Mouse (Mus musculus): ENCODE results near the gene Celf2. TPM values are rescaled to one million over a fixed set of nuclear protein-coding genes. Genes with fewer than 3 reads are reported as not detected.

Gene Celf2
- polyA plus RNA-seq, 1 experiment: 68.8 TPM

DNA sequence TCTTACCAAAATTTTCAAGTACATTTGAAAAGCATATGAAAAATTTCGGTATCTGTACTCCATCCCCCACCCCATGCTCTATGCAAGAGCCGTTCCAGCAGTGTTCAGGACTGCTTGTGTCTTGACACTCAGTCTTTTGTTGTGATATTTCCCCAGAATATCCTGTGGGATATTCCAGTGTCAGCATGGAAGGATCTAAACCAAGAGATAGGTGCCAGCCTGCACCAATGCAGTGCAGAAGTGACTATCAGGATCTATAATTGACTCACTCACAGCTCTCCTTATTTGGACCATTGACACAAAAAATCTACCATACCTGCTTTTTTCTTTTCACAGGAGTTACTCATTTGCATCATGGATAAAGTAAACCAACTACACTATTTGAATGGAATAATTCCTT, 116.9 kb downstream of the Celf2 start:
- no peak for DNase-seq (ENCODE audit: low read depth)

DNA sequence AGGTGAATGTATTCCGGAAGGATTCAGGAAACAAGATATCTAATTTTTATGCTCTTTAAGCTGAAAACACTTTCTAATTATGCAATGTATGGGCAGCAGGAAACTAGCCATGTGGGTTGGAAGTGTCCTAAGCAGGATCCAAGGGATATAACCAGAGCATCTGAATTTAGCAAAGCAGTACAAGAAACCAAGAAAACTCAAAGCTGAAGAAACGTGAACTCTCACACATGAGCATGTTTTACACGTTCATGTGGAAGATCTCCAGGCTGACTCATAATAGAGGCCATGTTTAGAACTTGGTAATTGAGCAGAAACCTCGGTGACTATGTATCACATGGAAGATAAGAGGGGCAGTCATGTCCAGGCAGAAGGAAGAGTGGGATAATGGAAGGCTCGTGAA, 120.1 kb downstream of the Celf2 start:
- no peak for DNase-seq (ENCODE audit: low read depth)

DNA sequence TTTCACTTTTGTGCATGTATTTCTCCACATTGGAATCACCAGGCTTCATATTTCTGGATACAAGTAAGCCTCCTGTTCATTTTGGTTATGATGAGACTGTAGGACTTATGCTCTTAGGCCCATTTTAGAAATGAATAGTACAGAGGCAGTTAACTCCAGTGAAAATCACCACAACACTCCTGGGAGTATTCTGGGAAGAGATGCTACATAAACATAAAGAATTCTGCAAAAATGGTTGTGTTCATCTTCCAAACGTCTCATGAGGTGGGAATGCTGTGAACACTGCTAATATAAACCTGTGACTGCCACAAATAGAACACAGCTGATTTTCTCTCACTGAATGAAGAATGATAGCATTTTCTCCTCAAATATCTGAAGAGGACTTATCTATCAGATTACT, 130.6 kb downstream of the Celf2 start:
- DNase-seq (ENCODE audit: low read depth): no peak

DNA sequence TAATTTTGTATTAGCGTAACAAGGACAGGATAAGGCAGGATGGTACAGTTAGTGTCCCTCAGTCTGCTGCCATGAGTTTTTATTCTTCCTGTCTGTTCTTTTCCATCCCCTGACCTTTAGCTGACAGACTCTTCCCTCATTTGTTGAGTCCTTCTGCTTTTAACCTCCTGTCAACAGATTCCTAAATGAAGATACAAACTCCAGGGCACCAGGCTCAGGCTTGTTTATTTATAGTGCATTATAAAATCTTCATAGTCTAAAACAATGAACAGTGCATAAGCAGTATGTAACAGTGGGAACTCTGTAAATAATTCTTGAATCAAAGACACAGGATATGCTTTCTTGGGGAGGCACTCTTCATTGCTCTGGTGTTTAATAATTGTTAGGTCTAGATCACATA, 131.5 kb downstream of the Celf2 start:
- DNase-seq (ENCODE audit: low read depth): no peak

DNA sequence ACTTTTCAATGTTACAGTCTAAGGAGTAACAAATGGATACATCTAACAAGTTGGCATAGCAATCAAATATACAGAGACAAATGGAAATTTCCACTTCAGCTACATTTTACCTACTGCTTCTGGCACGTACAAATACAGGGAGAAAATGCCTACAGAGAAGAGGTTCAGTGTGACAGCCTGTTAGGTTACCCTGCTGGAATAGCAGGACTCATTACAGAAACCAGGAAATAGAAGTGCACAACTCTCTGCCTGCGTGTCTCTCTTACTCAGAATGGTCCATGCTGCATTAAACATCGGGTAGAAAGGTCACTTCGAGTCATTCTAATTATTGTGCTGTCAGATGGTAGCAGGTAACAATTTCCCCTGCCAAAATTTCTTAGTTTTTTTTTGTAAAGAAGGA, 141.6 kb downstream of the Celf2 start:
- DNase-seq (ENCODE audit: low read depth): no peak

DNA sequence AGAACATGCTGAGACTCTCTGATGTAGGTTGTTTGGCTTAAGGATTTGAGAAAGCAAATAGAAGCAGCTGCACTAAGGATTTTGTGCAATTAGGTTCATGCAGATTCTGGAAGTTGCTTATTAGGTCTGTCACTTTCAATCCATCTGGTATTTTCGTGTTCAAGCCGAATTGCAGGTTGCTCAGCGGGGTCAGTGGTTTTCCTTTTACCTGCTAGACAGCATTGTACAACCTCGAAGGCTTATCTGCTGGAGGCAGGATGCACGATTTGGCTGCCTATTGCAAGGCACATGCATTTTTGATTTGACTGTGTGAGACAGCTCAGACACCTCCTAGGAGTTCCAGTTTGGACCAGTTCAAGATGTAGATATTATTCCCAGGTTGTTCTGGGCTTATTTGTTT, 149.8 kb downstream of the Celf2 start:
- no peak for DNase-seq (ENCODE audit: low read depth)

DNA sequence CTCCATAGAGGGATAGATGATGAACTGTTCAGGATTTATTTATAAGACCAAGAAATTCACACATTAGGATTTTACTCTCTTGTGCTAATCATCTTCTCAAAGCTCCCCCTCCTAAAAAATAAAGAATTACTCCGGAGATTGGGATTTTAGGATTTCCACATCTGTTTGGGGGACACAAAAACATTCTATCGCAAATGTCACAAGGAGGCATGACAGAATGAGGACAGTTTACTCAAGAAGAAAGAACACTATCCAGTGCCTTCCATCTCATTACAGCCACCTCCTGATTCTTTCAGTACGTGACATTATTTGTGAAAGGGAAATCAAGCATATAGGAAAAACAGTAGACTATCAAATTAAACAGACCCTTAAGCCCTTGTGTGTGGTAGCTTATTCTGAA, 150.5 kb downstream of the Celf2 start:
- DNase-seq (ENCODE audit: low read depth): no peak

DNA sequence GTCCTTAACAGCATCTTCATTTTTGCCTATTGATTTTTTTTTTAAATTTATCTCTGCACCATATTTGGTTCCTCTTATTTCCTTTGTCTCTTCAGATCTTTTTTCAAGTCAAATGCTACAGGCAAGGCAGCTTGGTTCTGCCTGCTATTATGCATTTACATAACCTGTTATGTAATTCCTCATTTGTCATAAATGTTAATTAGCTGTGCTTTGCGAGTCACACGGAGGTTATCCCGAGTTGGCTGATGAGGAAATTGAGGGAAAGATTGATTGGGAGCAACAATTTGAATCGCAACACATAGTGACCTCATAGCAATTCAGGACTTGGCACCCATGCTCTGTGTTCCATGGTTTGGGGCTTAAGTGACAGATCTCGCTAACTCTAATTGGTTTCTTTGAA, 158.1 kb downstream of the Celf2 start:
- DNase-seq (ENCODE audit: low read depth): no peak

DNA sequence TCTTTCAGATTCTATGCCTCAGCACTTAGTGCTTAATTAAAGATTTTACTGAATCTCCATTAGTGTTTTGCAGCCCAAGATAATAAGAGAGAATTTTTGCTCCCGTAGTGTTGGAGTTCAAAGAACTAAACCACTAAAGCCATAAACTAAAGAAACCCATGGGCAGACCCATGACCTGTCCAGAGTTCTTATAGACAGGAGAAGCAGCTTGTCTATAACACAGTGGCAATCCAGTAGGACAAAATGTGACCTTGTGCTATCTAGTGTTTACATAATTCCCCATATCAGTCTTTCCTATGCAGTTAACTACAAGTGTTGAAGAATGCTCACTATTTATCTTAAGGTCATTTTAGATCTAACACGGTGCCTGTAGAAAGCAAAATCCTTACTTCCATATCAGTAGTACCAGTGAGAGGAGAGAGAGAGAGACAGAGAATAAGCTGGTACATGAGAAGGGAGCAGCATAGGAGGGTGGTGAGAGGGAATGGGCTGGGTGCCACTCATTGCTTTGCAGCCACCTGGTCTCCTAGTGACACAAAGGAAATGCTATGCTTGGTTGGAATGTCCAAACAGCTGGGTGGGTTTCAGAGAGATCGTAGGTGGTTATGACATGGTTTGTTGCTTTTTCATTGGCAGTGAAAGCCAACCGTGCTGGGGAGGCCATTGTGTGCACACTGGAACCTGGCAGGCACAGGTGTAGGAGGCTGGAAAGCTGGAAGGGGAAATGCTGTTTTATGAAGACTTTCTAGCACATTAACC, 162.5 kb downstream of the Celf2 start:
- DNase-seq (ENCODE audit: low read depth): no peak

DNA sequence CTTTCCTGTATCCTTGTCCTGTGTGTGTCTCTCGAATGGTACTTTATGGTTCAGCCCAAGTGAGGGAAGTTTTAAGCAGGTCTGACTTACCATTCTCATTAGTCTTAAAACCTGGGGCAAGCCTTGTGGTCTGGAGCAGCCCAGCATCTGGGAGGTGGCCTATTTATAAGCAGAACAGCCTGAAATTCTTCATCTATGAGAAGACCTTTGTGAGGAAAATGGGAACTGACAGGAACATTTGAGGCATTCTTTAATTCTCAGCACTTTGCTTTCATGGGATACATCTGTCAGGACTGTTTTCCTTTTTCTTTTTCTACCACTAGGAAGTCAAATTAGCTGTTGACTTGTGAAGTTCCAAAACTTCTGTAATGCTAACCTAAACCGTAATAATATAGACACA, 164.4 kb downstream of the Celf2 start:
- DNase-seq (ENCODE audit: low read depth): no peak

DNA sequence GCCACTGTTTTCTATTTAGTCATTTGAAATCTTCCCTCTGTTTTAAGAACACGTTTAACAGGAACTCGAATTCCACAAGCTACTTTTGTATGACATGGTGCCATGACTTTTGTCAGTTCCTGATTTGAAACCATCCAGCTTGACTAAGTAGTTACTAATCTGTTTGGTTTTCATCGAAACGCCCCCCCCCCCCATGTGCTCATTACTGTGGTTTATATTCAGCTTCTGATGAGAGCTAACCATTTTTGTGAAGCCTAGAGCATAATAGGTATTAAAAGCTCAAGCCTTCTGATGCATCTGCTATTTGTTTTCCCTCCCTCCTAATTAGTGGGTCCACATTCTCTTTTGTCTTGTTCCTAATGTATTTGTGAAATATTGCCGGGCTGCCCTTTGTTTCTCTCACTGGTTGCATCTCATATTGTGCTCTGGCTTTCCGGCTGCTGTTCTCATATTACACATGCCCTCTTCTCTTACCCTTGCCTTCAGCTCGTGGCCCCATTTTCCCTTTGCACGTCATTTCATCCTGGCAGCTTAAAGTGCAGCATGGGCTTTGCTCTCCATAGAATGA, 166.4 kb downstream of the Celf2 start:
- DNase-seq (ENCODE audit: low read depth): no peak

DNA sequence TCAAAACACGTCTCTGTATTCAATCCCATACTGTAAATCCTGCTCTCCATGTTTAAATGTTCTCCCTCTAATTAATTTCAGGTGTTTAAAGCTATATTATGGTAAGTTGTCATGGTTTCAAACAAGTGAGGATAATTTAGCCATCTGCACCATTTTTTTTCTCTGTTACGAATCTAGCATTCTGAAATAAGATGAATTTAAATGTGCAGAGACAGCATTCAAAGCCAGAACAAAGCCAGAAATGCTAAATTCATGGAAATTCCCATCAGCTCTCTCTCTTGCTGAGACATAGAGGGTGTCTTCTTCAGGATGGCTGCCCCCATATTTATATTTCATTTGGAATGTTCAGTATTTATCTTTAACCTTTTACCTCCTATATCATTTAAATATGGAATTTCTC, 174.5 kb downstream of the Celf2 start:
- no peak for DNase-seq (ENCODE audit: low read depth)

DNA sequence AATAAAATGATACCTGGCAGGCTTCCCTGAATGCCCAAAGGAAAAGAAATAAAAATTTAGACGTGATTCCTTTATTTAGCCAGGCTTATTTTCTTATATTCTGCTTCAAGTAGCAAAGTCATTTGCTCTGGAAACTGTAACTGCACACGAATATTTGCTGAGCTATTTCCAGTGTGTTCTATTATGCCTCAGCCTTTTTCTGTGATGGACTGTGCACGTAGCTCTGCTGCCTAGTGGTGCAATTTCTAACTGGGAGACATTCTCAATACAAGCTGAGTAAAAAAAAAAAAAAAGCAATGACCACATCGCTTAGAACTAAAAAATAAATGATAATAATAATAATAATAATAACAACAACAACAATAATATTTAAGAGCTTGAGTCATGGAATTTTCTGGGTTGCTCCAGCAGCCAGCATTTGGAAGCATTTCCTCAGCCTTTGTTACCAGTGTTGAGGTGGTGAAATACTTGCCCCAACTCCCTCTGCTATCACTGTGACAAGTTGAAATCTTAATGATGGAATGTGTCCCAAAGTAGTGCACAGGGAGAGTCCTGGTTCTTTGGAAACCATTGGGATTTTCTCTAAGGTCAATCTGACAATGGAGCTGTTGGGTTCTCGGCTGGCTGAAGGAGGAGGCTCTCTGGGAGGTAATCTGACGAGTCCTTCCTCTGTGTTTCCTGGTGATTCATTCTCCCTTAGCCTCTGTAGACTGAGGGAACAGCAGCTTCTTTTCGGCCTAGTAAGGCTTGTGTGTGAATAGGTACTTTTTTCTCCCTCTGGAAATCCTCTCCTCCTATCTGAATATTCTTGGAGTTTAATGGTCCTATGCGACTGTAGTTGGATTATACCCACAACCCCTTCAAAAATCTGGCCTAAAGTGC, 181.1 kb downstream of the Celf2 start:
- no peak for DNase-seq (ENCODE audit: low read depth)

DNA sequence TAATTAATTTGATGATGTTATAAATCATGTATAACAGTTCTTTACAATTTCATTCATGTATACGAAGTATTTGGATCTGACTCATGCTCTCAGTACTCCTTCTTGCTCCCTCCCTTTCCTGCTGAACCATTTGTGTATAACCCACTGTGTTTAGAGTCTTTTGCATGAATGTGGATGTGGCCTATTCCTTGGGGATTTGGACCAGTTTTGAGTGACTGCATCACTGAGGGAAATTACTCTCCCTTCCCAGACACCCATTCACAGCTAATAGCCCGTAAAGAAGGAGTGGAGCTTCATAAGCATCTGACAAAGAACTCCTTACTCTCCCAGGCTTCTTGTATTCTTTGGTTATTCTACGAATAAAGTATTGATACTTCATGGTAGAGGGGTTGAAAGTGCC, 189.6 kb downstream of the Celf2 start:
- DNase-seq (ENCODE audit: low read depth): no peak

DNA sequence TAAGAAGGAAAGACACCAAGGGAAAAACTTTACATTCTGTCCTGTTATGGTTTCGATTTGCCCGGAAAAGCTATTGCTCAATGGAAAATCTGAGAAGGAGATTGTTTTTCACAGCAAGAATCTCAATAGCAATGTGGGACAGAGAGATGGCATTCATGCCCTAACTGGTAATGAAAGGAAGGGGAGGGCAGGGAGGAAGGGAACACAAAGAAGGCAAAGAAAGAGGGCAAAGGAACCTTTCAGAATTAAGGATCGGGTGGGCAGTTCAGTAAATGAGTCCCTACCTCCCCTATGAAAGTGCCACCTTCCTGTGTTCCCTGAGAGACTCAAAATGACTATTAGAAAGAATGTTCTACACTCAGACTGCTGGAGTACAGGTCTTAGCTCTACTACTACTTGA, 197.6 kb downstream of the Celf2 start:
- DNase-seq (ENCODE audit: low read depth): no peak

DNA sequence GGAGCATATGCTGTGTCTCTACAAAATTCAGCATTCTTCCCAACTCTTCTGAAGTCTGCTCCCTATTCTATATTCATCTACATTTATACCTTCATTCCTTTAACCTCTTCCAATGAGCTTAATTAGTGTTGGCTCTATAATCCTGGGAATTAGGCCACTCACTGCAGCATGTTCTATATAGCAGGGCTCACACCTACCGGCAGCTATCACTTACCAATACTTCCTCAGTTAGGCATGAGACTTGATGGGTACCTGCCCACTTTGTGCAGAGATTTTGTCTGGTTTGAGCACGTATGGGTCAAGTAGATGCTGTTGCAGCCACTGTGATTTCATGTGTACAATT, 198.6 kb downstream of the Celf2 start:
- no peak for DNase-seq (ENCODE audit: low read depth)

DNA sequence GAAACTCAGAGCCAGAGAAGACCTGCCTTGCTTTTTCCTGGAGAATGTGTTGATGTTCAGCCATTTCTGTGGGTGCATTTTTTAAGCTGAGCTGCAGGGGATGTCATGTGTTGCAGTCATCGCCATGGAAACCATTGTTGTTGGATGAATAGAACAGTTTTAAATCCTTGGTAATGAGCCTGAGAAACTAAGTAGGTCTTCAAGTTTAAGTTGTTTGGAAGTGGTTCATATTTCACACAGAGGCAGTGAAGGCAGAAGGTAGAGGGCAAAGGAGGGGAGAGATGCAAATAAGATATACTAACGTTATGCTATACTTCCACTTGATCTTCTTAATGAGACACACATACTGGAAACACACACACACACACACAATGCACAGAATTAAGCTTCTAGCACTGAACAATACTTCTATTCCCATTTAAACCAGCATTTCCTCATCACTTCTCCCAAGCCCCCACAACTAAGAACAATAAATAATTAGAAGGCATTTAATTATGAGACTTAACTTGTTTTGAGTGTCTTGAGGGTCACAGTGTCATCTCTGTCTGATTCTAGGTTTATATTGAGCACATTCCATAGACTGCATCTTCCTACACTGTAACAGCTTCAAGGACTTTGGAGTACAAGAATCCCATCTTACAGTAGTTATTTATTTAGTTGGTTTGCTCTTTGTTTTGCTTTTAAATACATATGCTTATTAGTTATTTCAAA, 199.1 kb downstream of the Celf2 start:
- DNase-seq (ENCODE audit: low read depth): no peak

DNA sequence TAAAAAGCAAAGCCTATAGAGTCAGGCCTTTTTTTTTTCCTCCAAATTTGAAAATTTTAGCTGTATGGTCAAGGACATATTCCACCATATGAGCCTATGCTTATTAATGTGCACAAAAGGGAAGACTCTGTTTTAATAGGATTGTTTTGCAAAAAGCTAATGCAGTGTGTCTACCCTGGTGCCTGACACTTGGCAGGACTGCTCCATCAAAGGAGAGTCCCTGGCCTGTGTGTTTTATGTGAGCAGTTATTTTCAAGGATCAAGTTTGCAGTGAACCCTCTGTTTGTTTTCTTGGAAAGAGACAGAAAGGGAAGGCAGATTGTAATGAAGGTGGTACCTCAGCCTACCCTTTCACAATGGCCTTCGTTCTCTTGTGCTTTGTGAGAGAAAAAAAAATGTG, 200.0 kb downstream of the Celf2 start:
- DNase-seq (ENCODE audit: low read depth): no peak

DNA sequence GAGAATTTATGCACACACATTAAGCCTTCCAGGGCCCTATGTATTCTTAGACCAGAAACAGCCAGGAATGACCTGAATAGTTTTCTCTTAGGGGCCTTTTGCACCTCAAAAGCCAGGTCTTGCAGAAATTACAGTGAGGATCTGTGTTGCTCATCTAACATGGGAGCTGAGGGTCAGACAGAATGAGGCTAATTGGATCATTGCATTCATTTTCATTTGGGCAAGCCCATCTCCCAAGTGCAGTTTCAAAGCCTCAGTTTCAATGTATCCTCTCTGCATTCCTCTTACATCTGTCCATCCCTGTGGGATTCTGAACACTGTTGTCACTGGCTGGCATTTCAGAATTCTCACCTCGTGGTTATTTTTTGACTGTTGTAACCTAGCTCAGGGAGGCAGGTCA, 200.6 kb downstream of the Celf2 start:
- no peak for DNase-seq (ENCODE audit: low read depth)

DNA sequence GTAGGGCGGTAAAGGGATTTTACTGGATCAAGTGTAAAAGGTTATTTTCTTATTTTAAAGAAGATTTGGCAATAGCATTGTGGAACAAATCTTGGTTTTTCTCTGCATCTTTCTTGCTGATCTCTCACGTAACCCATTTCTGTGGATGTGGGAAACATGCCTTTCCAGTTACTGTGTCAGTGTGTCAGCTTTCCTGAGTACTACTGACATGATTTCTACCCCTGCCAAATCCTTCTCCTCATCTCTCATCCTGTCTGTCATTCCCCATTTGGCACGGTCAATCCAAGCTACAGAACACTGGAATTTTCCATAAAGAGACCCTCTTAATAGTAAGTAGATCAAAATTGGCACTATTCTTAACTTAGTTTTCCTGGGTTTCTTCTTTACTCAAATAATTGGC, 221.9 kb downstream of the Celf2 start:
- no peak for DNase-seq (ENCODE audit: low read depth)

DNA sequence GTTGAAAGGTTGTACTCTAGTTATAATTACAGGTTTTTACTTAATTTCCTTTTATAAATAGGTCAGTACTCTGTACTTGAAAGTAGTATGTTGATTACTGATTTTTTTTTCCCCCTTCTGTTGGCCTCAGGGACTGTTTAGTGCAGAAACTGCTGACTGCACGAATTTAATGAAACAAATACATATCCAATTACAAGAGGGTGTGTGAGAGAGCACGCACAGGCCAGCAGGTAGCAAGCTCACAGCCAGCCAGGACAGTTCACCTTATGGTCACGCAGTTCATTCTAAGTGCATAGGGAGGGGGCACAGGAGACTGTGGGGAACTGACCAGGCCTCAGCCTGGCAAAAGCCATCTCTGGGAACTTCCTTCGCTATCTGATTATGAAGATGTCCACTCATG, 236.1 kb downstream of the Celf2 start:
- DNase-seq (ENCODE audit: low read depth): no peak

DNA sequence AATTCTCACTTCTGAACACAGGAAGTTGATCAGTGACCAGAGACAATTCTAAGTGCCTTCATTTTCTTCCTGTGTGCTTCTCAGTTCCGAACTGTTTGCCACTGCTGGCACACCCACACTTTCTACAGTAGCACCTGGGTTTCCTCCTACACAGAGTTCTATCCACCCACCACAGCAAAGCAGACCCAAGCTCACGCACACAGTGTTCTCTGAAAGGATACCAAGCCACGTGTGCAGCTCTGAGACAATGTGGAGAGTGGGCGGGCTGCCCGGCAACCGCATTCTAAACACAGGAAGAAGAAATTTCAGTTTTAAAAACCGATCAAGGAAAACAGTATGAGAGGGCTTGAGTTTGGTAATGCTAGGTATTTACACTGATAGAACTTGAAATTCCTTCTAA, 239.3 kb downstream of the Celf2 start:
- DNase-seq (ENCODE audit: low read depth): no peak

DNA sequence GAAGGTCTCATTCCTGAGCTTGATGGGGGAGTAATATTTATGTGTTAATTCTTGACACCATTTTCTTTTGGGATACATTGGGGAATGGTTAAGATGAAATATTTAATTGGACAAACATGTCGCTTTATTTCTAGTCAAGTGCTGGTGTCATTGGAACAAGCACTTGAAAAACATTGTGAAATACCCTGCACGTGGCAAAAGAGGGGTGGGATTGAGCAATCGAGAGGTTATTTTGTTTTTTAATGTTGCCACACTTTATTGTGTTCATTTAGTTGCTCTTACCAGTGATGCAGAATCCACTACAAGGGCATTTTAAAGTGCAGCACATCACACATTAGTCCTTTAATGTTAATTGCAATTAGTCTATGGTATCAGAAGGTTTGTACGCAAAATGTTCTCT, 242.2 kb downstream of the Celf2 start:
- no peak for DNase-seq (ENCODE audit: low read depth)

All from gonadal fat pad, adult 2 months (tissue).